Mouse (Mus musculus) kidney, adult 2 months (tissue): ENCODE data around the gene Cirbp.

Experiments
- CTCF ChIP-seq: fragments of 200-500 bp; conservative IDR thresholded peaks from 2 replicates; pipeline ENCODE4 v1.5.1; 2011; ENCODE audit warnings: low read depth, mild to moderate bottlenecking, control low read depth, low read length, moderate library complexity, mixed read lengths; ENCODE audit not compliant: insufficient read depth, insufficient read length
- POLR2A ChIP-seq: fragments of 200-500 bp; IDR thresholded peaks from one replicate; pipeline ENCODE4 v1.6.1; 2011; ENCODE audit warnings: low read depth, low read length, control low read depth

GRCm38 (mm10) chr10:80208841-80209371, 43.1 kb downstream of the Cirbp start:
- TF ChIP-seq POLR2A (no peak), CTCF (no peak)
